Mouse (Mus musculus) MEL (cell line): ENCODE measurements at regions not wholly inside any gene's neighbourhood (a gene's known extent, or its start where the extent isn't known, plus 50 kb on each side); places are given as distances from the start of the nearest gene placed in this dataset.

Experiments
- BHLHE40 ChIP-seq: IDR thresholded peaks from 2 replicates; pipeline ENCODE4 v1.6.1; 2012; ENCODE audit warnings: low read depth, mild to moderate bottlenecking, inconsistent platforms, low read length, improper control_type of control experiment, borderline replicate concordance
- CHD2 ChIP-seq: IDR thresholded peaks from 2 replicates; pipeline ENCODE4 v1.6.1; 2011; ENCODE audit warnings: low read length, improper control_type of control experiment
- CTCF ChIP-seq, 3 experiments: IDR thresholded peaks in 2 of 3; conservative IDR thresholded peaks in 1 of 3; 2 replicates each; pipeline ENCODE4 v1.5.1; 2011 to 2012; ENCODE audit warnings: low read length in 3 of 3, low read depth in 2 of 3, mild to moderate bottlenecking in 2 of 3, improper control_type of control experiment in 1 of 3, inconsistent platforms in 1 of 3, mixed read lengths in 1 of 3, moderate library complexity in 1 of 3; ENCODE audit not compliant: control insufficient read depth in 1 of 3, insufficient read depth in 1 of 3, poor library complexity in 1 of 3, severe bottlenecking in 1 of 3
- E2F4 ChIP-seq: IDR thresholded peaks from 2 replicates; pipeline ENCODE4 v1.6.1; 2011; ENCODE audit warnings: low read depth, low read length, improper control_type of control experiment, borderline replicate concordance
- JUND ChIP-seq: IDR thresholded peaks from 2 replicates; pipeline ENCODE4 v1.6.1; 2011; ENCODE audit warnings: low read depth, mild to moderate bottlenecking, improper control_type of control experiment, low read length
- MAZ ChIP-seq: IDR thresholded peaks from 2 replicates; pipeline ENCODE4 v1.6.1; 2012; ENCODE audit warnings: low read depth, mild to moderate bottlenecking, inconsistent platforms, low read length, improper control_type of control experiment
- MYC ChIP-seq: IDR thresholded peaks from 2 replicates; pipeline ENCODE4 v1.6.1; 2011; ENCODE audit warnings: low read depth, mild to moderate bottlenecking, low read length, improper control_type of control experiment, moderate library complexity
- NRF1 ChIP-seq: IDR thresholded peaks from 2 replicates; pipeline ENCODE4 v1.6.1; 2014; ENCODE audit warnings: low read depth, mild to moderate bottlenecking, inconsistent platforms, low read length, improper control_type of control experiment, moderate library complexity; ENCODE audit not compliant: poor library complexity, insufficient read depth, severe bottlenecking
- POLR2A ChIP-seq, 2 experiments: IDR thresholded peaks; 2 replicates each; pipeline ENCODE4 v1.6.1; 2011 to 2012; ENCODE audit warnings: low read length in 2 of 2, mild to moderate bottlenecking in 2 of 2, control low read depth in 1 of 2, improper control_type of control experiment in 1 of 2, low read depth in 1 of 2, moderate library complexity in 1 of 2; ENCODE audit not compliant: control insufficient read depth in 1 of 2, insufficient read depth in 1 of 2, poor library complexity in 1 of 2
- RCOR1 ChIP-seq: IDR thresholded peaks from 2 replicates; pipeline ENCODE4 v1.6.1; 2012; ENCODE audit warnings: low read depth, mild to moderate bottlenecking, inconsistent platforms, low read length, improper control_type of control experiment
- TAL1 ChIP-seq: IDR thresholded peaks from 2 replicates; pipeline ENCODE4 v1.6.1; 2012; ENCODE audit warnings: mild to moderate bottlenecking, inconsistent platforms, low read length, moderate library complexity, mixed read lengths
- USF1 ChIP-seq: IDR thresholded peaks from 2 replicates; pipeline ENCODE4 v1.6.1; 2014; ENCODE audit warnings: low read depth, mild to moderate bottlenecking, inconsistent platforms, low read length, improper control_type of control experiment, moderate library complexity

DNA sequence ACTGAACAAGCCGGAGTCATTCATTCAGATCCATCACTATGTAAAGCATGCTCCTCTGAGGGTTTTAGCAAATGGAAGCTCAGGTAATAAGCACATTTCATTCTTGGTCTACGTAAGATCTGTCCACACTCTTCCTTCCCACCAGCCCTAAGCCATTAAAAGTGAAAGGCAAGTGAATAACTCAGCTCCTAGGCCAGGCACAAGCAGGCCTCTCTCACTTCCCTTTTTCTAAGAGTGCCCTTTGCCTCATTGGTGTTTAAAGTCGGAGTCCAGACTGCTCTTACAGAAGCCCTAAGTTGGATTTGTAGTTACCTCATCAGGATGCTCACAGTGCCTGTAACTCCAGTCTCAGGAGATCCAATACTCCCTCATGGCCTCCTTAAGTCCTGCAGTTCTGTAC lies 114.1 kb upstream of the Fam49a start:
- no peak for TF ChIP-seq NRF1
- TF ChIP-seq JUND: no peak
- no peak for TF ChIP-seq CTCF (IDR thresholded peaks at IDR 0.05 in 2 of 3, conservative IDR thresholded peaks at IDR 0.05 in 1 of 3; ENCODE audit: control insufficient read depth in 1 of 3, insufficient read depth in 1 of 3, low read depth in 2 of 3, low read length in 3 of 3, poor library complexity in 1 of 3, severe bottlenecking in 1 of 3)
- no peak for TF ChIP-seq BHLHE40
- no peak for TF ChIP-seq POLR2A (IDR thresholded peaks at IDR 0.05; ENCODE audit: control insufficient read depth in 1 of 2, insufficient read depth in 1 of 2, low read depth in 1 of 2, low read length in 2 of 2, poor library complexity in 1 of 2)
- no peak for TF ChIP-seq TAL1
- no peak for TF ChIP-seq MAZ
- no peak for TF ChIP-seq MYC
- no peak for TF ChIP-seq CHD2
- no peak for TF ChIP-seq RCOR1
- no peak for TF ChIP-seq E2F4
- TF ChIP-seq USF1: no peak
